Mouse (Mus musculus) ovary, postnatal 36 days (tissue): ENCODE data around the gene Acot3.
"Not testable (repeated sequence)": the region's sequence is repeated elsewhere in the genome, so short reads cannot be mapped to it uniquely, and the experiment has no call there.

ENCODE experiments used
- DNase-seq: peaks from one replicate; pipeline ENCODE4 v3.0.0; 2022; ENCODE audit warnings: low spot score, mixed read lengths

The Acot3 gene

GRCm38 (mm10) chr12:84051937-84052474, at the start of gene Acot3:
Acot3 (plus strand) TSS chr12:84052144.
- no peak for DNase-seq

- no peak for DNase-seq
Measured at GRCm38 (mm10) chr12:84003866-84004265, 48.1 kb upstream of the Acot3 start.

GRCm38 (mm10) chr12:84008251-84008650, 43.7 kb upstream of the Acot3 start:
- no peak for DNase-seq

- DNase-seq: no peak
Measured at GRCm38 (mm10) chr12:84008729-84009128, 43.2 kb upstream of the Acot3 start.

- DNase-seq: peak; percentile 73
Measured at GRCm38 (mm10) chr12:84009171-84009965, 42.6 kb upstream of the Acot3 start, which contains the start of gene Acot1. Acot1 (plus strand) TSS chr12:84009490.

- DNase-seq: no peak
Measured at GRCm38 (mm10) chr12:84010201-84010600, 41.7 kb upstream of the Acot3 start.

- peak; percentile 78 for DNase-seq
Measured at GRCm38 (mm10) chr12:84011251-84012040, 40.5 kb upstream of the Acot3 start.

GRCm38 (mm10) chr12:84013130-84013529, 38.8 kb upstream of the Acot3 start:
- no peak for DNase-seq

- DNase-seq: no peak
Measured at GRCm38 (mm10) chr12:84013701-84014100, 38.2 kb upstream of the Acot3 start.

- DNase-seq: peak; percentile 38
Measured at GRCm38 (mm10) chr12:84020528-84020927, 31.4 kb upstream of the Acot3 start.

GRCm38 (mm10) chr12:84022266-84022665, 29.7 kb upstream of the Acot3 start:
- DNase-seq: not testable (repeated sequence)

- DNase-seq: no peak
Measured at GRCm38 (mm10) chr12:84023052-84023745, 28.7 kb upstream of the Acot3 start.

- no peak for DNase-seq
Measured at GRCm38 (mm10) chr12:84025888-84026287, 26.1 kb upstream of the Acot3 start.

GRCm38 (mm10) chr12:84028328-84028727, 23.6 kb upstream of the Acot3 start:
- not testable (repeated sequence) for DNase-seq

GRCm38 (mm10) chr12:84029043-84029442, 22.9 kb upstream of the Acot3 start:
- DNase-seq: not testable (repeated sequence)

- peak; percentile 64 for DNase-seq
Measured at GRCm38 (mm10) chr12:84030659-84031332, 21.1 kb upstream of the Acot3 start.

GRCm38 (mm10) chr12:84032854-84033253, 19.1 kb upstream of the Acot3 start:
- no peak for DNase-seq

- not testable (repeated sequence) for DNase-seq
Measured at GRCm38 (mm10) chr12:84033302-84033701, 18.6 kb upstream of the Acot3 start.

GRCm38 (mm10) chr12:84034108-84034507, 17.8 kb upstream of the Acot3 start:
- no peak for DNase-seq

- DNase-seq: peak; percentile 16
Measured at GRCm38 (mm10) chr12:84038241-84038640, 13.7 kb upstream of the Acot3 start, which contains the start of gene Acot4. Acot4 (plus strand) TSS chr12:84038379.

- peak; percentile 37 for DNase-seq
Measured at GRCm38 (mm10) chr12:84038691-84039111, 13.2 kb upstream of the Acot3 start, which contains the start of gene Gm49366. Gm49366 (plus strand) TSS chr12:84038935.
